Mouse (Mus musculus) forebrain, embryonic 10.5 days (tissue): ENCODE data around the gene Defb20. TPM values are rescaled to one million over a fixed set of nuclear protein-coding genes. Genes with fewer than 3 reads are reported as not detected.

Experiments used
- DNase-seq: peaks from one replicate; pipeline ENCODE4 v3.0.0-alpha.2; 2017; ENCODE audit warnings: low spot score; ENCODE audit errors: extremely low spot score
- H3K27ac ChIP-seq: fragments of 300-500 bp; sonication (generic); 2 replicates; pipeline ENCODE4 v1.5.1; 2016; ENCODE audit warnings: mild to moderate bottlenecking
- H3K27me3 ChIP-seq: fragments of 300-500 bp; sonication (generic); 2 replicates; pipeline ENCODE4 v1.6.1; 2016; ENCODE audit warnings: mild to moderate bottlenecking; ENCODE audit not compliant: poor library complexity, severe bottlenecking
- H3K36me3 ChIP-seq: fragments of 300-500 bp; sonication (generic); replicated peaks from 2 replicates; pipeline ENCODE4 v1.6.1; 2016; ENCODE audit warnings: mild to moderate bottlenecking, moderate library complexity
- H3K4me1 ChIP-seq: fragments of 300-500 bp; sonication (generic); 2 replicates; pipeline ENCODE4 v1.6.1; 2016
- H3K4me3 ChIP-seq: fragments of 300-500 bp; sonication (generic); 2 replicates; pipeline ENCODE4 v1.5.1; 2016; ENCODE audit warnings: mild to moderate bottlenecking, moderate library complexity
- H3K9me3 ChIP-seq: fragments of 300-500 bp; sonication (generic); 2 replicates; pipeline ENCODE4 v1.6.1; 2016; ENCODE audit warnings: mild to moderate bottlenecking, moderate library complexity
- WGBS: fragments of 180-500 bp; shearing (Covaris S2); methylation state at CpG from one replicate; pipeline ENCODE4 v1.1.7; 2016; 5-methylcytosine and 5-hydroxymethylcytosine counted together
- polyA plus RNA-seq: library from polyadenylated mRNA; unstranded; fragments of >200 nt; fragmentation: Nextera tagmentation; extraction: Ambion mirVana; gene quantifications from 2 replicates; pipeline ENCODE4 v1.2.1, GENCODE M21; 2016

Defb20 gene
- polyA plus RNA-seq, 1 experiment from 2014 or later: not detected

- 81% methylated on average over 13 of the region's 13 CpGs for WGBS
- H3K27ac ChIP-seq: no peak overlapping the region
- no peaks in the 10 kb centered on the region for H3K9me3 ChIP-seq
- no peak for DNase-seq
- no peak overlapping the region for H3K4me3 ChIP-seq
- no peaks in the 10 kb centered on the region for H3K27me3 ChIP-seq
- H3K36me3 ChIP-seq: no peaks in the 10 kb centered on the region
- no peaks in the 10 kb centered on the region for H3K4me1 ChIP-seq
Measured at GRCm38 (mm10) chr2:152459241-152459640, 17.6 kb upstream of the Defb20 start.

GRCm38 (mm10) chr2:152464570-152465150 lies 12.2 kb upstream of the Defb20 start, which contains the start of gene Defb23:
TSS of gene Defb23 (minus strand) at chr2:152464620.
- Histone ChIP-seq H3K36me3 (no peaks in the 10 kb centered on the region), H3K27me3 (no peaks in the 10 kb centered on the region), H3K4me3 (no peak within 1 kb of the TSS), H3K4me1 (no peaks in the 10 kb centered on the region), H3K9me3 (peaks cover 5% of the 10 kb centered on the region; the same call in 1 of the 2 replicates), H3K27ac (no peak within 1 kb of the TSS)
- 89% methylated on average over 3 of the region's 3 CpGs for WGBS
- no peak for DNase-seq

- DNase-seq: no peak
- 39% methylated on average over 7 of the region's 7 CpGs for WGBS
- H3K36me3 ChIP-seq: no peaks in the 10 kb centered on the region
- H3K4me1 ChIP-seq: no peaks in the 10 kb centered on the region
- H3K9me3 ChIP-seq: no peaks in the 10 kb centered on the region
- H3K4me3 ChIP-seq: no peak overlapping the region
- no peaks in the 10 kb centered on the region for H3K27me3 ChIP-seq
- no peak overlapping the region for H3K27ac ChIP-seq
Measured at GRCm38 (mm10) chr2:152470973-152471372, 5.9 kb upstream of the Defb20 start.

GRCm38 (mm10) chr2:152472434-152472833 lies 4.4 kb upstream of the Defb20 start:
- Histone ChIP-seq H3K27ac (no peak overlapping the region), H3K4me1 (no peaks in the 10 kb centered on the region), H3K27me3 (no peaks in the 10 kb centered on the region), H3K36me3 (no peaks in the 10 kb centered on the region), H3K9me3 (no peaks in the 10 kb centered on the region), H3K4me3 (no peak overlapping the region)
- DNase-seq: no peak
- 38% methylated on average over 3 of the region's 3 CpGs for WGBS

GRCm38 (mm10) chr2:152480881-152481280 lies 4.0 kb downstream of the Defb20 start:
- no peak overlapping the region for H3K27ac ChIP-seq
- no peaks in the 10 kb centered on the region; the same call in 1 of the 2 replicates for H3K4me1 ChIP-seq
- no peak overlapping the region for H3K4me3 ChIP-seq
- H3K9me3 ChIP-seq: no peaks in the 10 kb centered on the region
- H3K27me3 ChIP-seq: no peaks in the 10 kb centered on the region
- WGBS: 88% methylated on average over 3 of the region's 3 CpGs
- DNase-seq: no peak
- H3K36me3 ChIP-seq: no peaks in the 10 kb centered on the region

- Histone ChIP-seq H3K27ac (no peak overlapping the region), H3K4me3 (no peak overlapping the region), H3K27me3 (no peaks in the 10 kb centered on the region), H3K4me1 (no peaks in the 10 kb centered on the region; the same call in 1 of the 2 replicates), H3K36me3 (no peaks in the 10 kb centered on the region), H3K9me3 (no peaks in the 10 kb centered on the region)
- no peak for DNase-seq
- WGBS: 87% methylated on average over 7 of the region's 7 CpGs
Measured at GRCm38 (mm10) chr2:152481726-152482125, 4.9 kb downstream of the Defb20 start.

- no peak for DNase-seq
- no peaks in the 10 kb centered on the region for H3K36me3 ChIP-seq
- no peaks in the 10 kb centered on the region for H3K27me3 ChIP-seq
- WGBS: 74% methylated on average over 2 of the region's 2 CpGs
- no peak overlapping the region for H3K4me3 ChIP-seq
- H3K4me1 ChIP-seq: no peaks in the 10 kb centered on the region; the same call in 1 of the 2 replicates
- 0 out of 2 replicates have a peak, but pooled peaks cover 2% of the 10 kb centered on the region for H3K9me3 ChIP-seq
- H3K27ac ChIP-seq: no peak overlapping the region
Measured at GRCm38 (mm10) chr2:152487024-152487423, 10.2 kb downstream of the Defb20 start.

GRCm38 (mm10) chr2:152490038-152490437 lies 13.2 kb downstream of the Defb20 start, which contains the start of gene Defb22:
TSS of gene Defb22 (minus strand) at chr2:152490138.
- Histone ChIP-seq H3K4me3 (no peak within 1 kb of the TSS), H3K36me3 (no peaks in the 10 kb centered on the region), H3K4me1 (no peaks in the 10 kb centered on the region; the same call in 1 of the 2 replicates), H3K9me3 (0 out of 2 replicates have a peak, but pooled peaks cover 2% of the 10 kb centered on the region), H3K27ac (no peak within 1 kb of the TSS), H3K27me3 (no peaks in the 10 kb centered on the region)
- DNase-seq: no peak

GRCm38 (mm10) chr2:152493151-152493550 lies 16.3 kb downstream of the Defb20 start:
- Histone ChIP-seq H3K27me3 (no peaks in the 10 kb centered on the region), H3K9me3 (no peaks in the 10 kb centered on the region), H3K27ac (no peak overlapping the region), H3K36me3 (no peaks in the 10 kb centered on the region), H3K4me1 (no peaks in the 10 kb centered on the region), H3K4me3 (no peak overlapping the region)
- WGBS: 80% methylated on average over 6 of the region's 6 CpGs
- no peak for DNase-seq

- no peak for DNase-seq
- H3K27ac ChIP-seq: no peak overlapping the region
- no peak overlapping the region for H3K4me3 ChIP-seq
- H3K27me3 ChIP-seq: no peaks in the 10 kb centered on the region
- no peaks in the 10 kb centered on the region for H3K4me1 ChIP-seq
- 88% methylated on average over 6 of the region's 6 CpGs for WGBS
- H3K9me3 ChIP-seq: no peaks in the 10 kb centered on the region
- H3K36me3 ChIP-seq: no peaks in the 10 kb centered on the region
Measured at GRCm38 (mm10) chr2:152498020-152498419, 21.2 kb downstream of the Defb20 start.

GRCm38 (mm10) chr2:152500204-152500862 lies 23.5 kb downstream of the Defb20 start:
- no peaks in the 10 kb centered on the region for H3K36me3 ChIP-seq
- 86% methylated on average over 7 of the region's 7 CpGs for WGBS
- H3K4me3 ChIP-seq: no peak overlapping the region
- no peak overlapping the region for H3K27ac ChIP-seq
- no peaks in the 10 kb centered on the region for H3K27me3 ChIP-seq
- H3K9me3 ChIP-seq: no peaks in the 10 kb centered on the region
- H3K4me1 ChIP-seq: no peaks in the 10 kb centered on the region
- no peak for DNase-seq

- H3K9me3 ChIP-seq: no peaks in the 10 kb centered on the region
- H3K27me3 ChIP-seq: no peaks in the 10 kb centered on the region
- WGBS: 77% methylated on average over 6 of the region's 6 CpGs
- DNase-seq: no peak
- no peak overlapping the region for H3K4me3 ChIP-seq
- H3K27ac ChIP-seq: no peak overlapping the region
- no peaks in the 10 kb centered on the region for H3K4me1 ChIP-seq
- no peaks in the 10 kb centered on the region for H3K36me3 ChIP-seq
Measured at GRCm38 (mm10) chr2:152500863-152501229, 24.0 kb downstream of the Defb20 start.

- no peaks in the 10 kb centered on the region for H3K4me1 ChIP-seq
- H3K4me3 ChIP-seq: no peak overlapping the region
- DNase-seq: no peak
- WGBS: 84% methylated on average over 2 of the region's 2 CpGs
- no peaks in the 10 kb centered on the region for H3K9me3 ChIP-seq
- H3K27me3 ChIP-seq: no peaks in the 10 kb centered on the region
- H3K36me3 ChIP-seq: no peaks in the 10 kb centered on the region
- no peak overlapping the region for H3K27ac ChIP-seq
Measured at GRCm38 (mm10) chr2:152503950-152504349, 27.1 kb downstream of the Defb20 start.
